Mouse (Mus musculus) liver, postnatal 0 days (tissue): ENCODE results near the gene Nek4.

ENCODE experiments used
- CTCF ChIP-seq: sonication (generic); IDR thresholded peaks from 2 replicates; pipeline ENCODE4 v1.5.1; 2016; ENCODE audit warnings: antibody characterized with exemption, low read depth
- EP300 ChIP-seq: IDR thresholded peaks from 2 replicates; pipeline ENCODE4 v1.6.1; 2016; ENCODE audit warnings: antibody characterized with exemption, low read depth, mild to moderate bottlenecking

- TF ChIP-seq CTCF, result no peak
- TF ChIP-seq EP300, result no peak
Measured at GRCm38 (mm10) chr14:31011588-31011987, 60.4 kb downstream of the Nek4 start.
